Mouse (Mus musculus): ENCODE data around the gene Fgfr2. TPM values are rescaled to one million over a fixed set of nuclear protein-coding genes. Genes with fewer than 3 reads are reported as not detected.
"Not testable (repeated sequence)": the region's sequence is repeated elsewhere in the genome, so short reads cannot be mapped to it uniquely, and the experiment has no call there.

Fgfr2 gene
- polyA plus RNA-seq, 1 experiment from 2014 or later = 92.5 TPM

GRCm38 (mm10) chr7:132665664-132666382 lies 457.3 kb downstream of the Fgfr2 start:
- H3K36me3 ChIP-seq = no peaks in the 10 kb centered on the region
- H3K27me3 ChIP-seq (ENCODE audit: insufficient read depth, poor library complexity, severe bottlenecking) = no peaks in the 10 kb centered on the region
- H3K9me3 ChIP-seq = no peaks in the 10 kb centered on the region
- 57% methylated on average over 8 of the region's 8 CpGs for WGBS
- DNase-seq (ENCODE audit: low spot score) = no peak
- no peak overlapping the region for H3K4me3 ChIP-seq
- H3K27ac ChIP-seq = no peak overlapping the region
- H3K4me1 ChIP-seq (replicated peaks) = peaks cover 24% of the 10 kb centered on the region

GRCm38 (mm10) chr7:132664815-132665214 lies 458.3 kb downstream of the Fgfr2 start:
- 79% methylated on average over 6 of the region's 6 CpGs for WGBS

GRCm38 (mm10) chr7:132662831-132663230 lies 460.3 kb downstream of the Fgfr2 start:
- not testable (repeated sequence) for H3K27me3 ChIP-seq (ENCODE audit: insufficient read depth, poor library complexity, severe bottlenecking); H3K4me3 ChIP-seq; DNase-seq (ENCODE audit: low spot score); H3K27ac ChIP-seq; H3K9me3 ChIP-seq; H3K36me3 ChIP-seq
- H3K4me1 ChIP-seq (replicated peaks) = peaks cover 53% of the 10 kb centered on the region
- WGBS = 75% methylated on average over 6 of the region's 6 CpGs

More at GRCm38 (mm10) chr7:132664815-132665214, 458.3 kb downstream of the Fgfr2 start:
- H3K4me1 ChIP-seq (replicated peaks) = peaks cover 33% of the 10 kb centered on the region
- no peak overlapping the region for H3K27ac ChIP-seq
- H3K4me3 ChIP-seq = no peak overlapping the region
- no peaks in the 10 kb centered on the region for H3K27me3 ChIP-seq (ENCODE audit: insufficient read depth, poor library complexity, severe bottlenecking)
- DNase-seq (ENCODE audit: low spot score) = no peak
- no peaks in the 10 kb centered on the region for H3K9me3 ChIP-seq
- H3K36me3 ChIP-seq = no peaks in the 10 kb centered on the region

- Histone ChIP-seq H3K27me3 (ENCODE audit: insufficient read depth, poor library complexity, severe bottlenecking) (no peaks in the 10 kb centered on the region), H3K27ac (peak overlapping the region; percentile 70; the same call in 1 of the 2 replicates), H3K9me3 (no peaks in the 10 kb centered on the region), H3K4me3 (no peak overlapping the region), H3K36me3 (no peaks in the 10 kb centered on the region), H3K4me1 (replicated peaks) (peaks cover 60% of the 10 kb centered on the region)
- 59% methylated on average over 7 of the region's 7 CpGs for WGBS
- DNase-seq (ENCODE audit: low spot score) = no peak
These were observed 463.5 kb downstream of the Fgfr2 start for GRCm38 (mm10) chr7:132659633-132660032.

GRCm38 (mm10) chr7:132658688-132659087 lies 464.5 kb downstream of the Fgfr2 start:
- WGBS = 85% methylated on average over 5 of the region's 5 CpGs
- no peaks in the 10 kb centered on the region for H3K27me3 ChIP-seq (ENCODE audit: insufficient read depth, poor library complexity, severe bottlenecking)
- H3K36me3 ChIP-seq = no peaks in the 10 kb centered on the region
- no peaks in the 10 kb centered on the region for H3K9me3 ChIP-seq
- peak overlapping the region; percentile 70 for H3K27ac ChIP-seq
- peaks cover 59% of the 10 kb centered on the region for H3K4me1 ChIP-seq (replicated peaks)
- no peak overlapping the region for H3K4me3 ChIP-seq
- DNase-seq (ENCODE audit: low spot score) = no peak

- no peaks in the 10 kb centered on the region for H3K27me3 ChIP-seq (ENCODE audit: insufficient read depth, poor library complexity, severe bottlenecking)
- no peaks in the 10 kb centered on the region for H3K36me3 ChIP-seq
- WGBS = 9% methylated on average over 9 of the region's 9 CpGs
- H3K27ac ChIP-seq = peak overlapping the region; percentile 70
- peaks cover 59% of the 10 kb centered on the region for H3K4me1 ChIP-seq (replicated peaks)
- no peaks in the 10 kb centered on the region for H3K9me3 ChIP-seq
- DNase-seq (ENCODE audit: low spot score) = peak; percentile 43
- no peak overlapping the region for H3K4me3 ChIP-seq
These were observed 465.1 kb downstream of the Fgfr2 start for GRCm38 (mm10) chr7:132658058-132658450.

- no peaks in the 10 kb centered on the region for H3K36me3 ChIP-seq
- 38% methylated on average over 14 of the region's 14 CpGs for WGBS
- DNase-seq (ENCODE audit: low spot score) = peak; percentile 24
- no peak overlapping the region for H3K4me3 ChIP-seq
- peaks cover 59% of the 10 kb centered on the region for H3K4me1 ChIP-seq (replicated peaks)
- no peaks in the 10 kb centered on the region for H3K9me3 ChIP-seq
- no peaks in the 10 kb centered on the region for H3K27me3 ChIP-seq (ENCODE audit: insufficient read depth, poor library complexity, severe bottlenecking)
- H3K27ac ChIP-seq = peak overlapping the region; percentile 70
These were observed 465.6 kb downstream of the Fgfr2 start for GRCm38 (mm10) chr7:132657371-132658057.

- Histone ChIP-seq H3K36me3 (no peaks in the 10 kb centered on the region), H3K4me3 (no peak overlapping the region), H3K27ac (peak overlapping the region; percentile 80), H3K27me3 (ENCODE audit: insufficient read depth, poor library complexity, severe bottlenecking) (no peaks in the 10 kb centered on the region), H3K9me3 (no peaks in the 10 kb centered on the region), H3K4me1 (replicated peaks) (peaks cover 57% of the 10 kb centered on the region)
- peak; percentile 87 for DNase-seq (ENCODE audit: low spot score)
- WGBS = 11% methylated on average over 3 of the region's 3 CpGs
These were observed 466.6 kb downstream of the Fgfr2 start for GRCm38 (mm10) chr7:132656548-132656947.

- Histone ChIP-seq H3K4me1 (replicated peaks) (peaks cover 58% of the 10 kb centered on the region), H3K4me3 (no peak overlapping the region), H3K27me3 (ENCODE audit: insufficient read depth, poor library complexity, severe bottlenecking) (no peaks in the 10 kb centered on the region), H3K27ac (peak overlapping the region; percentile 80), H3K9me3 (no peaks in the 10 kb centered on the region), H3K36me3 (no peaks in the 10 kb centered on the region)
- WGBS = 18% methylated on average over 9 of the region's 9 CpGs
- DNase-seq (ENCODE audit: low spot score) = peak; percentile 91
These were observed 467.1 kb downstream of the Fgfr2 start for GRCm38 (mm10) chr7:132656075-132656474.

- Histone ChIP-seq H3K36me3 (no peaks in the 10 kb centered on the region), H3K9me3 (no peaks in the 10 kb centered on the region), H3K27me3 (ENCODE audit: insufficient read depth, poor library complexity, severe bottlenecking) (no peaks in the 10 kb centered on the region), H3K4me1 (replicated peaks) (peaks cover 51% of the 10 kb centered on the region), H3K4me3 (no peak overlapping the region), H3K27ac (no peak overlapping the region)
- no peak for DNase-seq (ENCODE audit: low spot score)
- WGBS = 77% methylated on average over 3 of the region's 3 CpGs
These were observed 468.7 kb downstream of the Fgfr2 start for GRCm38 (mm10) chr7:132654412-132654811.

GRCm38 (mm10) chr7:132646514-132646913 lies 476.6 kb downstream of the Fgfr2 start:
- H3K4me1 ChIP-seq (replicated peaks) = peaks cover 16% of the 10 kb centered on the region
- H3K27me3 ChIP-seq (ENCODE audit: insufficient read depth, poor library complexity, severe bottlenecking) = peaks cover 32% of the 10 kb centered on the region
- no peak overlapping the region for H3K4me3 ChIP-seq
- no peaks in the 10 kb centered on the region for H3K9me3 ChIP-seq
- 93% methylated on average over 1 of the region's 1 CpGs for WGBS
- no peak overlapping the region for H3K27ac ChIP-seq
- H3K36me3 ChIP-seq = no peaks in the 10 kb centered on the region
- no peak for DNase-seq (ENCODE audit: low spot score)

- whole genome bisulfite sequencing = 90% methylated on average over 11 of the region's 11 CpGs
- peaks cover 16% of the 10 kb centered on the region for H3K4me1 ChIP-seq (replicated peaks)
- H3K9me3 ChIP-seq = no peaks in the 10 kb centered on the region
- H3K4me3 ChIP-seq = no peak overlapping the region
- DNase-seq (ENCODE audit: low spot score) = no peak
- H3K36me3 ChIP-seq = no peaks in the 10 kb centered on the region
- H3K27me3 ChIP-seq (ENCODE audit: insufficient read depth, poor library complexity, severe bottlenecking) = peaks cover 42% of the 10 kb centered on the region
- H3K27ac ChIP-seq = no peak overlapping the region
These were observed 478.4 kb downstream of the Fgfr2 start for GRCm38 (mm10) chr7:132644605-132645279.

GRCm38 (mm10) chr7:132641606-132642005 lies 481.5 kb downstream of the Fgfr2 start:
- Histone ChIP-seq H3K36me3 (no peaks in the 10 kb centered on the region), H3K4me3 (no peak overlapping the region), H3K9me3 (no peaks in the 10 kb centered on the region), H3K27me3 (ENCODE audit: insufficient read depth, poor library complexity, severe bottlenecking) (peaks cover 57% of the 10 kb centered on the region), H3K4me1 (replicated peaks) (peaks cover 34% of the 10 kb centered on the region), H3K27ac (no peak overlapping the region)
- no peak for DNase-seq (ENCODE audit: low spot score)
- WGBS = 88% methylated on average over 1 of the region's 1 CpGs

Data from hindbrain, embryonic 10.5 days (tissue).